Mouse (Mus musculus): Measurements from ENCODE around the gene Elavl4.

The Elavl4 gene

DNA sequence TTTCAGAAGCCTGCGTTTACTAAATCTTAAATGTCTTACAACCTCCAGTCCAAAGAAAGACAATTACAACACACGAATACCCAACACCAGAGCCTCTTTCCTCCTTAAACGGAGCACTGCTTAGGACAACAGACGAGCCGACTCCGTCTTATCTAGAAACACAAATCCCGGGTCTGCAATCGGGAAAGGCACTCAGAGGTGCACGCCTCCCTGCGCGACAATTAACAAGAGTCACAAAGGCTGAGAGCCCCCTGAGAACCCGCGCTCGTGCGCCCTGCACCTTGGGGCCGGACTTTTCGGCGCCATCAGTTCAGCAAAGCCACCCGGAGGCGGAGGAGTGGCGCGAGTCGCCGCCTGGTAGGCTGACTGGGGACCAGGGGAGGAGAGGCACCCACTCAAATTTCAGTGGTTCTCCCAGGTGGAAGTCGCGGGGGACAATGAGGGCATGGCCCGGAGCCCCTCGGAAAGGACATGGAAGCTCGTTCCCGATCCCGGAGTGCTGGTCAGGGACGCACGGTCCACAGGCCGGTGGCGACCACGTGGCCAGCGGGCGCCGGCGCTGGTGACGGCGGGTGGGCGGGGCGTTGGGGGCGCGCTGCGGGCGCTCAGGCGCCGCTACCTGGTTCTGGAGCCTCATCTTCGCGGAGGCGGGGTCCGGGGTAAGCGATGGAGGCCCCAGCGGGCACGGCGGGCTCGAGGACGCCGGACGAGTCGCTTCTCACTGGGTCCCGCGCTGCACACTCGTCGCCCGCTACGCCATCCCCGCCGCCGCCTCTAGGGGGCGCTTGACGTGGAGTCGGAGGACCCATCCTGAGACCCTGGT lies at the start of gene Elavl4:
TSS of gene Elavl4 (minus strand) at position 732 of the 823 bp plus-strand sequence.
- peak; percentile 81 to 95 for DNase-seq (ENCODE audit: low spot score in 2 of 2)

DNA sequence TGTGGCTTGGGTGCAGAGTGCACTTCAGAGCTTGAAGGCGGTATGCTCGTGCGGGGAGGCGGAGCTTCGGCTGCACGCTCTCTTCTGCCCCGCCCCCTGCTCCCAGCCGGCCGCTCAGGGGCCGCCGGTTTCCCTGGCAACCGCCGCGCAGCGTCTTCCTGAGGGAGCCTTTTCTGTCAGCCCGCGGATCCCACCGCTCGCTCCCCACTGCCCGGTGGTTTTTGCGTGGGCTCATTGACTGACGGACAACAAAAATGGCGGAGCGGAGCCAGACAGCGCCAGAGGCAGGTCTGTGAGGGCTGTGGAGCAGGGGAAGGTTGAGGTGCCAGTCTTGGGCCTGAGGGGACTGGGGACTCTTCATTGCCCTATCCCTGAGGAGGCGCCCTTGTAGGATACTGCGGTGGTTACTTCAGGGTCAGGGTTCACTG lies 45.9 kb upstream of the Elavl4 start, which contains the start of gene Agbl4:
TSS of gene Agbl4 (plus strand) at position 44 of the 428 bp plus-strand sequence.
- peak; percentile 39 to 66 for DNase-seq (ENCODE audit: low spot score in 2 of 2)

DNA sequence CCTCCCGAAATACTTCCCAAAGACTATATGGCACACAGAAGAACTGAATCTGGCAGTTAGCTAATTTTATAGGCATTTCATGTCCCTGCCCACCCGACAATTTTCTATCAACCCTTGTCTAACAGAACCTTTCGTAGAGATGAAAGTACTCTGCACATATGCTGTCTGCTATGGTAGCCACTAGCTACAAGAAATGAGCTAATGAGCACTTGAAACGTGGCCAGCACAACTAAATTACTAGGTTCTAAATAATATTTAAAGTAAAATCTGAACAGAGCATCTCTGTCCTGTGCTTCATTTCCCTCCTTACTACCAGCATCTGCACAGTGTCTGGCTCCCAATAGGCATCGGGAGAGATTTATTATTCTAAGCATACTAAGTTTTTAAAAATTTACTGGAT lies 44.5 kb upstream of the Elavl4 start:
- DNase-seq (ENCODE audit: low spot score in 2 of 2), result no peak

DNA sequence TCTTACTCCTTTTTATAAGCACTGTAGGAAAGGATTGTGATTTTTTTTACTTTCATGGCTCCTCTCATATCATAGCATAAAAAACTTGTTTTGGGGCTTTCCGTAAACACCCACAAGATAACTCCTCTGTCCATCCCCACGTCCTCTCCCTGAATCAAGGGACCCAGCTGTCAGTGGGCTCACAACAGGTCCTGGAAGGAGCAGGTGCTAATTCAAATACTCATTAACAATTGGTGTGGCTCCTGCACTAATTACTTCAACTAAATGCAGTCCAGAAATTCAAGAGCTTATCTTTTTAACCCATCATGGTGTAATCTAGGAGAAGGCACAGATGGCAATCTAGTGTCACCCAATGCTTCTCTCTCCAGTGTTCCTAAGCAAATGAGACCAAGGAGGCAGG lies 8.9 kb upstream of the Elavl4 start:
- no peak for DNase-seq (ENCODE audit: low spot score in 2 of 2)

DNA sequence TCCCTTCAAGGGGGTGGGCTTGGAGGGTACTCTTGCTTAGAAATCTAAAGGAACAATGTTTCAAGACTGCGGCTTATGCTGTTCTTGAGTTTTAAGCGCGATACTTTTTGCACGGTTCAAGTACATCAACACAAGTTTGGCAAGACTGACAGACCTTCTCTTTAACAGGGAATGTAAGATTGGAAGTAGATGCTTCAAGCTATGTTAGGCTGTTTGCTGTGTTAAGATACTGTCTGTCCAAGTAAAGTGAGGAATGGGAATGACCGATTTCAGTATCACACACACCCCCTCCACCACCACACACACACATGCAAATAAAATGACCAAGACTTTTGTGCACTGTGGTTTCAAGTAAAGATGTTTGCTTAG lies 276 bp upstream of the Elavl4 start:
- DNase-seq (ENCODE audit: low spot score in 2 of 2), result no peak

DNA sequence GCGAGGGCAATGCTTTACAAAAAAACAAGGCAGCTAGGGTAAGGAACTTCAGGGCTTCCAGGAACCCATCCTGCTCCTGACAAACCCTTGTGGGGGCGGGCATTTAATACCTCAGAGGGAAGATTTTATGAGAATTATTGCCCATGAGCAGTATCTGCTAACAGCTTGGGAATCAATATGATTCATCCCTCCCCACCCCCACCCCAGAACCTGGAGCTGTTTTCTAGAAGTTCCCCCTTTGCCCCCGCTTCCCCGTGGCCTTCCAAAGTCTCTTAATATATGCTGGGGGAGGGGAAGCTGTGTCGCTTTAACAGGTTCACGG lies 892 bp downstream of the Elavl4 start:
- DNase-seq (ENCODE audit: low spot score in 2 of 2), result no peak

DNA sequence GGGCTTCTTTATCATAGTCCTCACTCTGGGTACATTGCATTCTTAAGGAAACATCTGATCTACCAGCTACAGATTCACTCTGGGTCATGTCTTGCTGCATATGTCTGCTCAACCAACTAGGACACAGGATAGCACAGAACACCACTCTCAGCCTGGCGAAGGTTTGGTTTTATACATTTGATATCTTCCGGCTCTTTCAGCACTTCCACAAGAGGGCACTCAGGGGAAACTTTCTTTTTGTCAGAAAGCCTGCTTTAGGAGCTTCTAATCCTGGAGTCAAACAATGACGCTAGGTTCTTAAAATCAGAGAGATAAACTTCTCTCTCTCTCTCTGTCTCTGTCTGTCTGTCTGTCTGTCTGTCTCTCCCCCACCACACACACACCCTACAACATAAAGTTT lies 27.8 kb downstream of the Elavl4 start:
- no peak for DNase-seq (ENCODE audit: low spot score in 2 of 2)

DNA sequence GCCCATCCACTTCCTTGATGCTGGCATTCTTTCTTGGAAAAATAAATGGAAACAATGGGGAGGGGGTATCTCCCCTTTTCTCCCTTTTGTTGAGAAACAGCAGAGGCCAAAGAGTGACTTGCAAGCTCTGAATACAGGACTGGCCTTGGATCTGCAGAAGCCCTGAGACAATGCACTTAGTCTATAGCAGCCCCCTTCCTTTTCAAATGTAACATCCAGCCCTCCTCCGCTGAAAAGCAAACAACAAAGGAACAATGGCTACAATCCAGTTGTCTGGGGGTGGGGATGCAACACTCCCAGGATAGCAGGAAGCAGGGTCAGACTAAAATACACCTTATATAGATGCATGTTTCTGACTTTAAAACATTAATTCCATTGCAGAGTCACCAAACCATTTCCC lies 39.6 kb downstream of the Elavl4 start:
- no peak for DNase-seq (ENCODE audit: low spot score in 2 of 2)

DNA sequence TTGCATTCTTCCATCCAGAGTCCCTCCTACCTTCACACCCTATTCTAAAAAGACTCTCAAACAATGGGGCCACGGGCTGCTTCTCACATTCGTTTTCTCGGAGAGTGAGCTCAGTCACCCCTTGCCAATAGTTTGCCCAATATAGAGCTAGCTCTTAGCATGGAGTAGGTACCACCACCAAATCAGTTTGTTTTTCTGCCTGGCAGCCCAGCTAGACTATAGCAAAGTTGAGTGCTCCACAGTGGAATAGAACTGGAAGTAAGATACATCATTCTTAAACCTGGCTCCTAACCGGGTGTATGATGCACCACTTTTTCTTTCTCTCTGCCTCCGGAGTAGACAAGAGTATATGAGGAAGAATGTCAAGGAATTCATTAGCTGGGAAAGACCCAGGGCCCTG lies 44.7 kb downstream of the Elavl4 start:
- DNase-seq (ENCODE audit: low spot score in 2 of 2), result no peak

DNA sequence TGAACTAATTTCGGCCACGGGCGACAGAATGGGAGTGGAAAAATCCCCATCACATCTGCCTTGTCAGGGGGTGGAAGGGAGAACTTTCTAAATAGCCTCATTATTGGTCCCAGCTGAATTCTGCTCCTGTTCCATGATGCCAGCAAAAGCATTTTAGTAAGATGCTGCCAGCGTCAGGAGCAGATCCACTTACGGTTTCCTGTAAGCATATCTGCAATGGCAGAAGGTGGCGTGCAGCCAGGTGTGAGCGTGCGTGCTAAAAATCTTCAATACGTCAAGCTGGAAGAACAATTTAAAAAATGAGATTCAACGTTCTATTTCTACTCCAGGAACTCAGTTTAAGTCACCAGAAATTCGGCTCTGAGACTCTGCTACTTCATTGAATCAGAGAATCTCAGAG lies 45.1 kb downstream of the Elavl4 start:
- no peak for DNase-seq (ENCODE audit: low spot score in 2 of 2)

DNA sequence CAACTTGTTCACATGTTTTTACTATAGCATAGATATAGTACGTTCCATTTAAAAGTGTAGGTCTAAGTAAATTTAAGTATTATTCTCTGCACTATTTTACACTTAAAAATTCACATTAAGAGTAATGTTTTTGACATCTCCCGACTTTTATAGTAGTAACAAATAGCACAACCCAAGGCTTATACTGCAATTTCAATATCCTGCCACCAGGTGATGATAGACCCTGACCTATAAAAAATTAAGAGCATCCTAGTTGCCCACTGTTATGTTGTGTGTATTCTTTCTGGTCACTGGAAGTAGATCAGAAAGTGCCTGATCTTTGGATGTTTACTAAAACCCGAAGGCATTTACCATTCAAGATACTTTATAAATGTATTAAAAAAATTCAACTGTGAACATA lies 55.9 kb downstream of the Elavl4 start:
- no peak for DNase-seq (ENCODE audit: low spot score in 2 of 2)

DNA sequence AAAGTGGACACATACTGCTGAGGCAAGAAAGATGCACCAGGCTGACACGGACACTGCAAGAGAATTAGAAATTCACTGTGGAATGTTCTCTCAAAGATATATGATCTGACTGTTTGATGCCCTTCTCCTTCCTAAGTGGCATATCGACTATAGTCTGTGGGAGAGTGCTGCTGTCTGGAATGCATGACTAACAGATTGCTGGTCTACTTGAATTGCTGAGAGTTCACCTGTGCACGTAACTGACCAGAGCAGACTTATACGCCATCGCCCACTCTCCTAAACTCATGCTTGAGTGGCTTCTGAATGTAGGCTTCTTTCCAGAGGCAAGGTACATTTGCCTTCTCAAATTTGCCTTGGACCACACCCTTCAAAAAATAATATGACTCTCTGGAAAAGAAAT lies 58.5 kb downstream of the Elavl4 start:
- no peak for DNase-seq (ENCODE audit: low spot score in 2 of 2)

DNA sequence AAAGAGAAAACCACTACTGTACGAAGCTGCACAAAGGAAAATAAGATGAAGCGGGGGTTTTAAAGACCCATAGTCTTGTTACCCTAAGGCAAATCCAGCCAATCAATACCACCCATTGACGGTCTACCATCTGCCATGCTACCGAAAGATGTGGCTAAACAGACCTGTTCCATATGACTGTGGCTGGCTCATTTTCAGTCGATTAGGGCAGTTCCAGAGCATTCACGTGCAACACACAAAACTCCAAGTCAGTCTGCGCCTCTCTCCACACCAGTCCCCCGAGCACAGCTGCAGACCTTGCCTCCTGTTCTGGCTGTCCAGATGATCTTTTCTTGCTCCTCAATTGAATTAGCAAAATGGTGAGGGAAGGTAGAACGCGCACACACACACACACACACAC lies 59.2 kb downstream of the Elavl4 start:
- peak in 1 of 2 experiments; percentile 22 for DNase-seq (ENCODE audit: low spot score in 2 of 2)

DNA sequence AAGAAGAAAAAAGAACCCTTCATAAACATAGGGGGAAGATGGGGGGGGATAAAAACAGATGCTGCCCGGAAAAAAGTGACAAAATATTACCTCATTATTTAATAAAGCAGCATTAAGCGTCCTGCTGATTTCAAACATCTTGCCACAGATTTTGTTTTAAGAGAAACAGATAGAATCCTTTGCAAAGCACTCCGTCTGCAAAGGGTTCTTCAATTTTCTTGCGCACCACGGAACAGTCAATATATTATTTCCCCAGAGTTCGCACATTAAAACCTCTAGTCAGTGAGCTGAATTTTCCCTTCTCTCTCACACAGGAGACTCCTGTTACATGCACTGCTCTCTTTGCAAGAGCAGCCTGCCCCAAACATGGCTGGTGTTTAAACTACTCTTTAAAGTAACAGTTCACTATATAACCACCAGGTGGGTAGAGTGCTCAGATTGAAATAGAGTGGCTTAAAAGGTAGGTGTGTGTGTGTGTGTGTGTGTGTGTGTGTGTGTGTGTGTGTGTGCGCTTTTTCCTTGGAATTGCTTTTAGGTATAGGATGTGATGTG lies 61.1 kb downstream of the Elavl4 start:
- no peak for DNase-seq (ENCODE audit: low spot score in 2 of 2)

DNA sequence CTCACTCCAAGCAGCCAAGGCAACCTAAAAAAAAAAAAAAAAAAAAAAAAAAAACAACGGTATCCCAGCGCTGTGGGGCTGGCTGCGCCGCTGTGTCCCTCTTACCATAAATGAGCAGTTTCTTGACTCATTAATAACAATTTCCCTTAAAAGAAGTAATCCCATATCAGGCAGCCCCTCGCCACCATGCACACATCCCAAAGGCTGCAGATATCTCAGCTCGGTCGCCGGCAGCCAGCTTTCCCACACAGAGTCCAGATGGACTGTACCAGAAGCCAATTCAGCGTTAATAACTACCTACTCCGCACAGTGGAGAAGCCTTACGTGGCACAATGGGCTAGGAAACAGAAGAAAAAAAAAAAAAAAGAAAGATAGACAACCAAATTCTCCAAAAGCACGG lies 61.7 kb downstream of the Elavl4 start:
- peak in 1 of 2 experiments; percentile 48 for DNase-seq (ENCODE audit: low spot score in 2 of 2)

DNA sequence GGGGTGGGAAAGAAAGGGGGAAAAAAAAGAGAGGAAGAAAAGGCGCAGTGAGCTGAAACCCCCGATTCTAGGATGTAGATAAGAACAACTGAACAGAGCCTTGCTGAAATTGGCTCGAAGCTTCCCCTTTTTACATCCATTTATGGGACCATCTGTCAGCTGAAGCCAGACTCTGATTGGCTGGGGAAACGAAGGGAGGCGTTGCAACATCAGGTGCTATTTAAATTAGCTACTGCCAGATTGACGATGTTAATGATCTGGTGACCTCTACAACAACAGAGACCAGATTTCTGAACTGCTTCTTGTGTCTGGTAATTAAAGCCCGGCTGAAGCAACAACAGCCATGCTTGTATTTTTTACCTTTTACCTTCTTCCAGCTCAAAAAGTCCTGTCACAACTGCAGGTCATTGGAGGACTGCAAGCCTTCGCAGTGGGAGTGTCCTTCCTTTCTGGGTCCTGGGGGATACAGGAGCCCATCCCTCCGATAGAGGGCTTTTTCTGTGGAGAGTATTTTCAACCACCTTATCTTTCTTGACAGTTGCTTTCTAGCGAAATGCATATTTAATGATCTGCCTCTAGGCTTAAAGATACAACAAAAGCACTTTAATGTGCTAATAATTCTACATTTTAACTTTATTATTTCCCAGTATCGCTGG lies 64.2 kb downstream of the Elavl4 start:
- DNase-seq (ENCODE audit: low spot score in 2 of 2), result peak in 1 of 2 experiments; percentile 35

DNA sequence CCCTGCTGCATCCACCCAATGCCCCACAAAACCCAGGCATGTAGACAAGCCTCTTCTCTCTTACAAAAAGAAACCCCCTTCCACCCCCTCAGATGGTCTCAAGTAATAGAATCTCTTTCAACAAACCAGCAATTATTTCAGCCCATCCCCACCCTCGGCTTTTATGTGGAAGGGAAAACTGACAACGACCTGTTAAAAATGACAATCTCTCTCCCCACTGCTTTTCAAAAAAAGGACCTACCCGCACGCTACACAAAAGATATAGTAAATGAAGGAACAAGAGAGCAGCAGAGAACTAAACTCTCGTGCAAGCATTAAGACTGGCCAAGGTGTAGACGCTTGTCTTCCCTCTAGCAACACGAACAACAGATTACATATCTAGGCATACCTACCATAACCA lies 64.9 kb downstream of the Elavl4 start:
- no peak for DNase-seq (ENCODE audit: low spot score in 2 of 2)

DNA sequence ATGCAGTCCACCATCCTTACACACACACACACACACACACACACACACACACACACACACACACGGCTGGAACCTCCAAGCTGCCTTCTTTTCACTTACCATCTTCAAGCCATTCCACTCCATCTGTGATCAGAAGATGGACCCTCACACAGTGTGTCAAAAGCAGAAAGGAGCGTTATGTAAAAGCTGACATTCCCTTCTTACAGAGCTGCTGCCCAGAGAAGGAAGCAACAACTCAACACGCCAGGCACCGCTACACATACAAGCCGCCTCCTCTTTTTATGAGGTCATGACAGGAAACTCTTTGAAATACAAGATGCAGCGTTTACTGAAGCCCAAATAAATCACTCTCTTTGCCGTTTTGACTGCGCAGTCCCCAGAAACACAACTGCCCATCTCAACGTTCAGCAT lies 65.3 kb downstream of the Elavl4 start:
- peak in 1 of 2 experiments; percentile 18 for DNase-seq (ENCODE audit: low spot score in 2 of 2)

DNA sequence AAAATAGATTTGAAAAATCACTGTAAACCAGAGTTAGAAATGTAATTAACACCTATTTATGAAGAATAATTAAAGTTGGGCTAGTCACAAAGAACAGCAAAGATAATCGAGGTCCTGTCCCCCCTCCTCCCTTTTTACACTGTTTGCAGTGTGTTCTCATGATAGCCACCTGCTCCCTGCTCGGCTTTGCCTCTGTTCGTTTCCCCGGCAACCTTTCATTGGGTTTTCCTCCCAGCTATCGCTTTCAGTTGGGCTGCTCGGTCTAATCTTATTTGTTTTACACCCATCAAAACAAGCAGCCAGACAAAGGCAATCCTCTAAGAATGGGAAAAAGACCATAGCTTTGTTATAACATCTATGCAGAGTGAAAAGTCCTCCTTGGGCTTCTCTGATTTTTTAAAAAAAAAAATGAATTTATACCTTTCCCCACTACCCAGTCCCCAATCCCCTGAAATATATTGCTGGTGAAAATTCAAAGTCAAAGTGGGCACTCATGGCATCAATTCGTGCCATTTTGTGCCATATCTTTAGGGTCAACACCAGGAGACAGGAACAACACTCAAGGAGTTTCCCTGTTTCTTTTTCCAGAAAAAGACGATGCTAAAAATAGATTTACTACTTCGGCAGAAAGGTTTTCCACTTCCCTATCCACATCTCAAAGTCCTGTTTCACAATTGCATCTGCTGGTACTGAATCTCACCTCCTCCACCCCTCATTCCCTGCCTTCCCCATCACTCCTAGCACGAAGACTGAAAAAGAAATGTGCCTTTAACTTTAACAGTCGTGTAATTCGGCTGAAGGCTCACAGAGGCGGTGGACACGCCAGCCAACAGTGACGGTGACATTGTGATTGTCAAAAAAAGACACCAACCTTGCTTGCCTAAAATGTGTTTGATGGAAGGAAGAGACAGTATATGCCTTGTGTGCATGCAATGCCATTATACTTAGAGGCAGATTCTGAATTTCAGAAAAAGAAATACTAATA lies 66.1 kb downstream of the Elavl4 start:
- peak in 1 of 2 experiments; percentile 34 for DNase-seq (ENCODE audit: low spot score in 2 of 2)

DNA sequence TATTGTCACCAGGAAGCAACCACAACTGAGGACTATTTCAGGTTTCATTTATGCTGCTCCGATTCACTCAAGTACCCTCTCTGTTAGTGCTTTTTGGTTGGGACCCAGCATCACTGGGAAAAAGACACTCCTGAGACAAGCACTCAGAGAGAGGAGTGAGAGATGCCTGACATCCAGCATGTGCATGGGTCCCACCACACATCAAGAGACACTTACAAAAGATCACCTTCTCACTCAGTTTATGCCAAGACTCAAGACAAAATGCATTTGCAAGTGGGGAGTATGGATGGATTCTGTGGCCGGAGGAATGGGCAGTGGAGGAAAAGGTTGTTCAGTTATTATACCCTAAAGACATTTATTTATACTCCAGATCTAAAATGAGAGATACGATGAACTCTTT lies 67.3 kb downstream of the Elavl4 start:
- no peak for DNase-seq (ENCODE audit: low spot score in 2 of 2)

DNA sequence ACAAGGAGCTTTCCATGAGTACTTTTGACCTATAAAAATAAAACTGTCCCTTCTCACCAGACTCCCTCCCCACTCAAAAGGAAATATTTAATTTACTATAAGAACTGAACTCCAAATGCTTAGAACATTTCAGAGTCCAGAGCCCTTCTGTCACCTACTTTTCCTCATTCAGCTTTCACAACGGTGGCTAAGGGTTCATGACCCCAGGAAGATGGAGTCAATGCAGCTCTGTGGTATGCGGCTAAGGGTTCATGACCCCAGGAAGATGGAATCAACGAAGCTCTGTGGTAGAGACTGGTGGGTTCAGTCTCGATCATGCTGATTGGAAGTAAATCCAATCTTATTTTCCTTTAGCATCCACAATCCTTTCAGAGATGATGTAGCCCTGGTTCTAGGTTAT lies 81.7 kb downstream of the Elavl4 start:
- DNase-seq (ENCODE audit: low spot score in 2 of 2), result no peak
